Mouse (Mus musculus): ENCODE measurements at regions not wholly inside any gene's neighbourhood (a gene's known extent, or its start where the extent isn't known, plus 50 kb on each side); places are given as distances from the start of the nearest gene placed in this dataset.
A peak's percentile ranks its signal among the peaks of the same experiment; 100 is the strongest.
"Not testable (repeated sequence)": the region's sequence is repeated elsewhere in the genome, so short reads cannot be mapped to it uniquely, and the experiment has no call there.

GRCm38 (mm10) chr10:27761402-27761801 is 141.8 kb upstream of the Lama2 start:
- peak in 1 of 2 experiments; percentile 11 for DNase-seq

GRCm38 (mm10) chr10:27802368-27802767 is 182.8 kb upstream of the Lama2 start:
- no peak for DNase-seq

- DNase-seq: no peak
Observed at GRCm38 (mm10) chr10:27809539-27809938, 190.0 kb upstream of the Lama2 start.

- not testable (repeated sequence) for DNase-seq
Observed at GRCm38 (mm10) chr10:27825671-27826070, 206.1 kb upstream of the Lama2 start.

GRCm38 (mm10) chr10:27828346-27828745 is 208.8 kb upstream of the Lama2 start:
- no peak for DNase-seq

- DNase-seq: no peak
Observed at GRCm38 (mm10) chr10:27838666-27839065, 219.1 kb upstream of the Lama2 start.

- DNase-seq: no peak
Observed at GRCm38 (mm10) chr10:27841042-27841709, 221.6 kb upstream of the Lama2 start.

- no peak for DNase-seq
Observed at GRCm38 (mm10) chr10:27843010-27843409, 223.5 kb upstream of the Lama2 start.

GRCm38 (mm10) chr10:27863625-27864024 is 211.0 kb upstream of the Ptprk start:
- peak; percentile 1 for DNase-seq

GRCm38 (mm10) chr10:27880867-27881266 is 193.8 kb upstream of the Ptprk start:
- no peak for DNase-seq

GRCm38 (mm10) chr10:27891778-27892512 is 182.7 kb upstream of the Ptprk start:
- DNase-seq: no peak

GRCm38 (mm10) chr10:27916406-27916805 is 158.2 kb upstream of the Ptprk start:
- DNase-seq: no peak

- no peak for DNase-seq
Observed at GRCm38 (mm10) chr10:27927266-27927665, 147.4 kb upstream of the Ptprk start.

- DNase-seq: no peak
Observed at GRCm38 (mm10) chr10:27942136-27942535, 132.5 kb upstream of the Ptprk start.

- no peak for DNase-seq
Observed at GRCm38 (mm10) chr10:27949127-27949526, 125.5 kb upstream of the Ptprk start.

GRCm38 (mm10) chr10:27968202-27968601 is 106.4 kb upstream of the Ptprk start:
- DNase-seq: no peak

GRCm38 (mm10) chr10:27984047-27984446 is 90.6 kb upstream of the Ptprk start:
- no peak for DNase-seq

- no peak for DNase-seq
Observed at GRCm38 (mm10) chr10:27985068-27985467, 89.6 kb upstream of the Ptprk start.

GRCm38 (mm10) chr10:27987026-27987425 is 87.6 kb upstream of the Ptprk start:
- no peak for DNase-seq

GRCm38 (mm10) chr10:27988066-27988465 is 86.6 kb upstream of the Ptprk start:
- DNase-seq: no peak

GRCm38 (mm10) chr10:27990359-27991056 is 84.1 kb upstream of the Ptprk start:
- no peak for DNase-seq

- no peak for DNase-seq
Observed at GRCm38 (mm10) chr10:27991057-27991365, 83.6 kb upstream of the Ptprk start.

GRCm38 (mm10) chr10:27994376-27995034 is 80.1 kb upstream of the Ptprk start:
- DNase-seq: no peak

Data from adrenal gland, postnatal 36 days (tissue).